Mouse (Mus musculus) G1E (cell line): Measurements from ENCODE around the gene Dnajb7. TPM values are rescaled to one million over a fixed set of nuclear protein-coding genes. Genes with fewer than 3 reads are reported as not detected.

Experiments used
- polyA plus RNA-seq: library from polyadenylated mRNA; stranded (reverse); fragments of >175 nt; gene quantifications from 2 replicates; pipeline ENCODE4 v1.2.3, GENCODE M21; 2012
- total RNA-seq, 2 experiments: library from RNA; stranded (forward) in 1 of 2; stranded (reverse) in 1 of 2; fragments of 200-1000 nt in 1 of 2; fragments of >200 nt in 1 of 2; fragmentation: Nextera tagmentation in 1 of 2; gene quantifications; 2 replicates each; pipeline ENCODE4 v1.2.3; 2014 to 2017

Gene Dnajb7
- total and polyA plus RNA-seq, 3 experiments: 0.49 TPM; not detected in 2

Other genes starting within 250 kb of the Dnajb7 start
- gene Mrtfa, start 217.5 kb downstream of the Dnajb7 start, total RNA-seq (2014; fragmentation: Nextera tagmentation): 16.5 and 17.2 TPM in 2 replicates
- gene Mrtfa, start 217.5 kb downstream of the Dnajb7 start, total RNA-seq (2017): 1.5 and 2.3 TPM in 2 replicates
- 18.3 and 18.5 TPM in 2 replicates for gene Mrtfa, start 217.5 kb downstream of the Dnajb7 start, polyA plus RNA-seq
- not detected in 2 replicates for gene Mchr1, start 172.8 kb downstream of the Dnajb7 start, total RNA-seq (2014; fragmentation: Nextera tagmentation)
- gene Mchr1, start 172.8 kb downstream of the Dnajb7 start, total RNA-seq (2017): 0.22 TPM in 1 of 2 replicates, not detected in the other
- not detected in 2 replicates for gene Mchr1, start 172.8 kb downstream of the Dnajb7 start, polyA plus RNA-seq
- 41.5 and 50.9 TPM in 2 replicates for gene Slc25a17, start 47.5 kb downstream of the Dnajb7 start, total RNA-seq (2014; fragmentation: Nextera tagmentation)
- gene Slc25a17, start 47.5 kb downstream of the Dnajb7 start, total RNA-seq (2017): 58.2 and 64.8 TPM in 2 replicates
- gene Slc25a17, start 47.5 kb downstream of the Dnajb7 start, polyA plus RNA-seq: 1.8 and 2.2 TPM in 2 replicates
- gene St13, start 8.2 kb downstream of the Dnajb7 start, total RNA-seq (2014; fragmentation: Nextera tagmentation): 222 and 278 TPM in 2 replicates
- 264 and 337 TPM in 2 replicates for gene St13, start 8.2 kb downstream of the Dnajb7 start, total RNA-seq (2017)
- gene St13, start 8.2 kb downstream of the Dnajb7 start, polyA plus RNA-seq: 311 and 532 TPM in 2 replicates
- gene Xpnpep3, start 8.2 kb downstream of the Dnajb7 start, total RNA-seq (2014; fragmentation: Nextera tagmentation): 18.3 and 28.3 TPM in 2 replicates
- 18.8 and 22.9 TPM in 2 replicates for gene Xpnpep3, start 8.2 kb downstream of the Dnajb7 start, total RNA-seq (2017)
- gene Xpnpep3, start 8.2 kb downstream of the Dnajb7 start, polyA plus RNA-seq: 0.61 and 0.90 TPM in 2 replicates
- 63.2 and 73.1 TPM in 2 replicates for gene Rbx1, start 58.0 kb upstream of the Dnajb7 start, total RNA-seq (2014; fragmentation: Nextera tagmentation)
- gene Rbx1, start 58.0 kb upstream of the Dnajb7 start, total RNA-seq (2017): 358 and 361 TPM in 2 replicates
- gene Rbx1, start 58.0 kb upstream of the Dnajb7 start, polyA plus RNA-seq: 23.6 and 76.8 TPM in 2 replicates
- 224 and 232 TPM in 2 replicates for gene Ep300, start 177.1 kb upstream of the Dnajb7 start, total RNA-seq (2014; fragmentation: Nextera tagmentation)
- 34.3 and 37.1 TPM in 2 replicates for gene Ep300, start 177.1 kb upstream of the Dnajb7 start, total RNA-seq (2017)
- 22.5 and 26.4 TPM in 2 replicates for gene Ep300, start 177.1 kb upstream of the Dnajb7 start, polyA plus RNA-seq